Mouse (Mus musculus) WW6 (cell line): ENCODE measurements around the gene Wdr35.
"Not testable (repeated sequence)": the region's sequence is repeated elsewhere in the genome, so short reads cannot be mapped to it uniquely, and the experiment has no call there.

Experiments
- DNase-seq: peaks from one replicate; pipeline ENCODE4 v3.0.0-alpha.2; 2013; ENCODE audit warnings: low read depth, low spot score

Wdr35 gene

DNA sequence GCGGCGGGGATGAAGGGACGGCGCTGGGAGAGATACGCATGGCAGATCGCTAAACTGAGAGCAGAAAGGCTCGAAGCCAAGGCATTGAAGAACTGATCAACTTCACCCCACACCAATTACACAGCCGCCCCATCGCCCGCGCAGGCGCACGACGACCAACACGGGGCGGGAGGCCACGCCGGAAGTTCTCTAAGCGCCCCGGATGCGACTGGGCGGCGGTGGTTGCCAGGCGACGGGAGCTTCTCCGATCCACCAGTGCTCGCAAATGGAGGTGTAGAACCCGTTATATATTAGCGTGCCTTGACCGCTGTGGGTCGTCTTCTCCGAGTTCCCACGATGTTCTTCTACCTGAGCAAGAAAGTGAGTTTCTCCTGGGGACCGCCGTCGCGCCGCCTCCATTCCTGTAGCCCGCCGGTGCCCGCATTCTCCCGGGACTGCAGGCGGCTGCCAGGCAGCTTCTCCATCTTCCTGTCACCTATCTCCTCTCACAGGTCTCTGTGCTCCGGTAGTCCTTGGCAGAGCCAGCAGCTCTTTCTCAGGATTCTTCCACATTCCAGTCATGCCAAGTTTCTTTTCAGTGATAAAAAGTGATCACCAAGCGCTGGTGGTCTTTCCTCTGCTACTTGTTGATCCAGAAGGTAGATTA, at the start of gene Wdr35:
Gene Wdr35 (plus strand): TSS at position 73 of the 646 bp plus-strand sequence.
- DNase-seq, result peak; percentile 67

DNA sequence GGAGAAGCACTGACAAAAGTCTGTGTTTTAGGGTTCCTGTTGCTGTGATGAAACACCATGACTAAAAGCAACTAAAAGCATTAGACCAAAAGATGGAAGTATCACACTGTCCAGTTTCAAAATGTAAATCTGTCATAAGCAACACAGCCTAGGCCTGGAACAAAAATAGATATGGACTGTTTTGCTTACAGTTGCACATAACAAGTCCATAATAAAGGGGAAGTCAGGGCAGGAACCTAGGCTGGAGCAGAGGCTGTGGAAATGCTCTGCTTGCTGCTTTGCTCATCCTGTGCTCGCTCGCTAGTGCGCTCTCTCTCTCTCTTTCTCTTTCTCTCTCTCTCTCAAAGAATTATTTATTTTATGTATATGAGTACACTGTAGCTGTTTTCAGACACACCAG, 46.0 kb upstream of the Wdr35 start:
- DNase-seq, result no peak

DNA sequence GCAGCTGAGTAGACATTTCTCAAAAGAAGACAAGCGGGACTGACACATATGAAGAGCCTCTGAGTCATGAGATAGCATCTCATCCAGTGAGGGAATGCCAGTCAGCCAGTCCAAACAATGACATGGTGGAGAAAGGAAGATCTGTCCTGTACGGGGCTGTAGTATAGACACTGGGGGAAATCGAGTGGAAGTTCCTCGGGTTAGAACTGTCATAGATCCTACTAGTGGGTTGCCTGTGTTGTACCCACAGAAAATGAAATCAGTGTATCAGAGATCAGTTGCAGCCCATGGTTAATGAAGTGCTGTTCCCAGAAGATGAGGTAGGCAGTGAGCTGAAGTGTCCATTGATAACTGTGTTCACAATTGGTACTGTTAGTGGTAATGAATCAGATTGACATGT, 44.9 kb upstream of the Wdr35 start:
- DNase-seq, result no peak

DNA sequence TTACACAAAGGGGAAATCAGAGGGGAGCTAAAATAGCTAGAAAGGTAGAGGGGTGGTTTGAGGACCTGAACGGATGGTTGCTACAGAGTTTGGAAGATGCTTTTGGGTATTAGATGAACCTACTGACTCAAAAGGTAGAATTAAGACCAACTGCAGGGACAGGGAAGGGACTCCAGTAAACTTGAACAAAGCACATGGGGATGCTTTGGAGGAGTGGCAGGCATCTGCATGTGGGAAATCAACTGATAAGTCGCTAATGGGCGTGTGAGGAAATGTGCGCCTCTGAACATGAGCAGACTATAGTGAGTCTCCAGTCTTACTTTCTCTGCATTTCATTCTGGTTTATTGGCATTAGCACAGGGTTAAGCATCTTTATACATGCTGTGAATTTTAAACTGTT, 42.6 kb upstream of the Wdr35 start:
- no peak for DNase-seq

DNA sequence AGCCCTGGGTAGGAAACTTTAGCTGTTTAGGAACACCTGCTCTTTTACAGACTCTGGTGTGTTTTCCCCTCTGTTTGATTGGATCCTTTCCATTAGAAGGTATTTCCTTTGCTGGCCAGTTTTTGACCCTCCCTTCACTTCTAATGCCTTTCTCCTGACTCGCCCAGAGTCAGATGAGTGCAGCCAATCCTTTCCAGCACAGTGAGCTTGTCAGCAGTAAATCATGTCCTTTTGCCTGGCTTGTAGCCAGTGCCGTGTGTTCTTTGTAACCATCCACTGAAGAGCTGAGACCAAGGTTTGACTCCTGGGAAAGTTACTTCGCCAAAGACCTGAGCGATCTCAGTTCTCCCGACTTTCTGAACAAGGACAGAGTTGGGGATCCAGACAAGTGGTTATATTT, 38.3 kb upstream of the Wdr35 start:
- no peak for DNase-seq

DNA sequence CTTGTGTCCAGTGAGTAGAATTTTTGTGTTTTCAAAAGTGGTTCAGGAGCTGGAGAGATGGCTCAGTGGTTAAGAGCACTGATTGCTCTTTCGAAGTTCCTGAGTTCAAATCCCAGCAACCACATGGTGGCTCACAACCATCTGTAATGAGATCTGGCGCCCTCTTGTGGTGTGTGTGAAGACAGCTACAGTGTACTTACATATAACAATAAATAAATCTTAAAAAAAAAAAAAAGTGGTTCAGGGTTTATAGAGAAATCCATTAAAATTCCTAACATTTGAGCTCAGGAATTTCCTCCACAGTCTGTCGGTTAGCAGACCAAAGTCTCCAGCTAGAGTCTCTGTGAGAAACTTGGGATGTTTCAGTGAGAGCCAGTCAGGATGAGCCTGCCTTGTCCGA, 37.5 kb upstream of the Wdr35 start:
- DNase-seq, result not testable (repeated sequence)

DNA sequence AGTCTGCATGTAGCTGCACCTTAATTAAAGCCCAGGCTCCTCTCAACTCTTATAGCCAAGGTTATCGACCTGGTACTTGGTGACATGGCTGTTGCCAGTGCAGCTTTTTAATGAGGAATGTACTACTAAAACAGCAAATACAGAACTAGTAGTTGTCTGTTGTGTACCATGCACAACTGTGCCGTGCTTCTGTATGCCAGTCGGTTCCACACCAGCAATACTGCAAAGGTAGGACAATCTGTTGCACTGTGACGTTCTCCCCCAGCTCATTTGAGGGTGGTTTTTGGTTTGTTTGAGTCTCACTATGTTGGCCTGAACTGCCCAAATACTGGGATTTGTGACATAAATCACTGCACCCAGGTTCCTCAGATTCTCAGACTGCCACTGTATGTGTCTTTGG, 34.2 kb upstream of the Wdr35 start:
- DNase-seq, result no peak

DNA sequence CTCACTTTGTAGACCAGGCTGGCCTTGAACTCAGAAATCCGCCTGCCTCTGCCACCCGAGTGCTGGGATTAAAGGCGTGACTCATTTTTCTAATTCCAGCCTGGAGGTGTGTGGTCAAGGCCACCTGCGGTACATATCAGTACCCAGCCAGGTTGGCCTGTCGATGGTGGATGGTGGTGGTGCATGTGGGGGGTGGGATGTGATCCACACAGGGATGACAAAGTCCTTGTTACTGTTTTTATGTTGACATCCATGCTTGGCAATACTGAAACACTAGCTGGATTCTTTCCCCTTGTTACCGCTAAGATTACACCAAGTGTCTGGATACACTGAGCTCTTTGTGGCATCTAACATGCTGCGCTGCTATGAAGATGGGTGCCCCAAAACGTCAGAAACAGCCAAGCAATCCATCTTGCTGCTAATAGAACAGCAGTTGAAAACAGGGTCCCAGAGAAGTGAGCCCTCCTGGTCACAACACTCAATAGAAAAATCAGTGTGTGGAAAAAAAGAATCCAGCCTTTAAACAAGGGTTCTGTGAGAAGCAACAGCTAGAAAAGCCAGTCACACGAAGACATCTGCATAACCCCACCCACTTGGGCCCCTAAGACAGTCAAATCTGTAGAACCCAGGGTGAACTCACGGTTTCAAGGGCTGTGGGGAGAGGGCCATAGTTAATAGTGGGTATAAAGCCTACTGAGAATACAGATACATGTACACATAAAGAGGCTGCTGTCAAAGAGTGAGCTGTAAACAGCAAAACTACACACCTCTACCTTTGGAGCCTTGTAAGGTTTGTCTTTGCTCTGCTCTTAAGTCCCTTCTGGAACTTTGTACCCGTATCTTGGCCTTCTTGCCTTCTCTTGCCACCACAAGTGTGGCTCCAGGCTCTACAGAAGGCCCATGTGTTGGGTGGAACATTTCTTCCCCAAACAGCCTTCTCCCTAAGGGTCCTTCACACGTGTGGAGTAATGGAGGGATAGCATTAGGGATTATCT, 33.4 kb upstream of the Wdr35 start:
- DNase-seq, result no peak

DNA sequence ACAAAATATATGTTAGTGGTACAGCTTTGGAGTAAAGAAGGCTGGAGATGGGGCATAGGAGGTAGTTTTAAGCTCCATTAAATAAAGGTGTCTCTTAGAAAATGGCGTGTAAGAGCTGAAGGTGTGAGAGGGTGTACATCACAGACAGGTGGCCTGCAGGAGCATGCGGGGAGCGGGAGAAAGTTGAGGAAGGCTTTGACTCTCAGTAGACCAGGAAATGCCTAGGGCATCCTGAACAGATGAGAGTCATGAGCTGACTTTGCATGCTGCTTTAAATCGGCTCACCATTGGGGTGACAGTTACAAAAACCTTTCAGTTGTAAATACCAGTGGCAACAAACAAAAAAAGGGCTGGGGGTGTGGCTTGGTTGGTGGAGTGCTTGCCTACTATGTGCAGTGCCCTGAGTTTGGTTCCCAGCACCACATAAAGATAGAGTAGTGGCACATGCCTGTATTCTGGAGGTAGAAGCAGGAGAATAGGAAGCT, 32.5 kb upstream of the Wdr35 start:
- DNase-seq, result no peak

DNA sequence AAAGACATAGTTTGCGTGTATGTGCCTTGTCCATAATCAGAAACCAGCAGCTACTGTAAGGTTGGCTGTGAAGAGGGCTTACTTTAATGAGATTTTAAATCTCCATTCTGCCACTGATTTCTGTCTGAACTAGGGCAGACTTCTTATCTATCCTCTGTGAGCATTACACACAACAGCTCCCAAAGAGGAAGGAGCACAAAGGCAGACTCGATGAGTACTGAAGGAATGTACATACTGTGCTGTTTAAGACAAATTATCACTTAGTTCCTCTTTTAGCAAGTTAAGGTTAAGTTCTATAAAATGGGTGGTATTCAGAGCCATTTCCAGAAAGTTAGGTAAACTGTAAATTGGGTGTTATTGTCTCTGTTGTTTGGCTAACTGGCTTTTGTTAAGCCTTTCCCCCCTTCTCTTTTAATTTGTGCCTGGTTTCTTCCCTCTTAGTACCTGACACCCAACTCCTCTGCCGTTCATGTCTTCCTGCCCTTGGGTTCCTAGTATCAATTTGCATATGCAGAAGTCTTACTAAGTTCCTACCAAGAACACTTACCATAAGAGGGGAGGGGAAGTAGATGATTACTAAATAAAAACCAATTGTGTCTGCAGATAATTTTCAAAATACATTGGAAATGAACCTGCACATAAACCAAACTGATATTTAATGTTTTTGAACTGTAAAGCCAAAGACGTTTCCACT, 31.8 kb upstream of the Wdr35 start:
- no peak for DNase-seq

DNA sequence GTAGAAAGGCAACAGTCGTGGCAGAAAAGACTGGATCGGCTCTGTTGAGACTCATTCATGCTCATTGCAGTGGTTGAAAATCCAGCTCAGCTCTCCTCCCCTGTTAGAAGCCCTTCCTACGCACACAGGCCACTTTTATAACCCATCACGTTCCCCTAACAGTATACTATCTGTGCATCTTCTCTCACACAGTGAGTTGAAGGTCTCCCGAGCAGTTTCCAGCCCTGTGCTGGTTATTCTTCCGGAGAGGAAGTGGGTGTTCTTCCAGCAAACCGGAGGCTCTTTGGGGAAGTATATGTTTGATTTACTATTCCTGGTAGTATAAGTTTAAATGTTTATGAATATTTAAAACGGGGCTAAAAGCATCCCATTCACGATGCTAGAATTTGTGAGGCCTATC, 26.5 kb upstream of the Wdr35 start:
- DNase-seq, result no peak

DNA sequence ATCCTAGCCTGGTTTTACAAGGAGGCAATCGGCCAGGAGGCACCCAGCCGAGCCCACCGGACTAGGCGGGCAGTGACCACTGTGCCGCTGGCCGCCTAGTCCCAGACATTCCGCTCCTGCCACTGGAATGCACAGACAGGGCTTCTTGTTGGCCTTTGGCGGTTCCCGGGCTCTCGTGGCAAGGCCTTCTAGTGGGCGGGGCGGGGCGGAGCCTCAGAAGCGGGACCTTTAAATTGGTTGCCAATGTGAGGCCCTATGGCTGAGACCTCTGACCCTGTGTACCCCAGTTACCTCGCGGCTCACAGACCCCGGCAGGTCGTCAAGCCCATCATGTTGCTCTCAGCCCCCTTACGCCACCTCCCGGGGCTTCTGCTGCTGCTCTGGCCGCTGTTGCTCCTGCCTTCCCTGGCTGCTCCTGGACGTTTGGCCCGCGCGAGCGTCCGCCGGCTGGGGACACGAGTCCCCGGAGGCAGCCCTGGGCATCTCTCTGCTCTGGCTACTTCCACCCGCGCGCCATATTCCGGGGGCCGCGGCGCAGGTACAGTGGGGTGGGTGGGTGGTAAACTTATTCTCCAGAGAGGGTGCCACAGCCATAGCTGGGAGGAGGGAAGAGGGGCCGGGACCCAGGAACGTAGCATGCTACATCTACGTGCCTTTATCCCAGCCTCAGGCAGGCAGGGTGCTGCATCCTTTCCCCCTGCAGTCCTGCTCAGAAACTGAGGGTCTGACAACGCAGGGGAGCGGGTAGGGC, 25.8 kb upstream of the Wdr35 start, which contains the start of gene Matn3:
Gene Matn3 (plus strand): TSS at position 216 of the 751 bp plus-strand sequence.
- no peak for DNase-seq

DNA sequence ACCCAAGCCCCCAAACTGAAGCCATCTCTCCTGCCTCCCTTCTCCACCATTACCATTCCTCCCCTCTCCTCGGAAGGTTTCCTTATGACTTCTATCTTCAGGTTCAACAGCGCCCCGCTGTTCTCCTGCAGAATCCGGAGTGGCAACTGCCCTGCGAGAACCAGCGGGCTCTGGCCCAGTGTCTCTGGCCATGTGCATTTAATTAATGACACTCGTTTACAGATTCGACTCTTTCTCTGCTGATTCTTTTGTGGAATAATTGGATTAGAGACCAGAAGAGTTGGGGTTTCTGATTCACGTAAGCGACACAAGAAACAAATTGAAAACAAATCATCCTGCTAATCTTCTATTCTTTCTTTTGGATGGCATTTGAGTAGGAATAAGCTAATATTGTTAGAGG, 20.6 kb upstream of the Wdr35 start:
- DNase-seq, result no peak

DNA sequence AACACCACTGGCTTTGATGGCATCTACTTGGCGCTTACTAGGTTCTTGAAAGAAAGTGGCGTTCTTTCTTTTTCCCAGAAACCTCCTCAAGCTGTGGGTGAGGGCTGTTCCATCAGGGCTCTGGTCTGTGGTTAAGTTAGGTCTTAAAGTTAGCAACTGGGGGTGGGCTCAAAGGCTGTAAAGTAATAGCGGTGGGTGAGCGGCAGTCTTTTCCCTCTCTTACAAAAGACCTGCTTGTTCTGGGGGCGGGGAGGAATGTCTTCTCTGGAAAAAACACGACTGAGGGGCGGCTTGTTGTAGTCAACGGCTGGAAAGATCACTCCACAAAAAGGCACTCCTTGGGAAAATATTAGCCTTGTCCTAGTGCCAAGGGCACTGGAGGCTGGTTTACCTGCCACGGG, 19.5 kb upstream of the Wdr35 start:
- no peak for DNase-seq

DNA sequence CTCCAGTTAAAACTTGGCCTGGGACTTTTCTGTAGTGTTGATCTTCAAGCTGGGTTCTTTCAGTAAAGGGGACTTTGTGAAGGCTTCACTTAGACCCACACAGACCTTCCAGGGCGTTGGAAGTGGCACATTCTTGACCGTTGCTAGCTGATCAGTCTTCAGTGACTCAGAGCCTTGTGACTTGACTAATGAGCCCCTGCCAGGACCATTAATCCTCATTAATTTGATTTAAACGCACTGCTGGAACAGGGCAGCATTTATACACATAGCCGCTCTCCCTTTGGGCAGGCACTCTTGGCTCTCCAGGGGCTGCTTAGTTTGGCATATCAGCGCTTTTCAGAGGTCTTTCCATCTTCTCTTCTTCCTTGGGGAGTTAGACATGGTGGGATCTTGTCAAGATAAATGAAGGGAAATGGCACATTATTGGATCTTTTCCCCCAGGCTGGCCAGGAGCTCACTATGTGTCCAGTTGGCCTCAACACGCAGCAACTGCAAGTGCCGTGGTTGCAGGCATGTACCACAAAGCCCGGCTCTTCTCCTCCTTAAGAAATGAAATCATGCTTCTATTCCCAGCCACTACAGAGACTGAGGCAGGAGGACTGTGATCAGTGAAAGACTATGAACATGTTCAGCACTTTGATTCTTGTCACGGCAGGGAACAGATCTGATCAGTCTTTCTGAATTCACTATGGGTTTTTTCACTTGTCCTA, 11.9 kb upstream of the Wdr35 start:
- DNase-seq, result no peak

DNA sequence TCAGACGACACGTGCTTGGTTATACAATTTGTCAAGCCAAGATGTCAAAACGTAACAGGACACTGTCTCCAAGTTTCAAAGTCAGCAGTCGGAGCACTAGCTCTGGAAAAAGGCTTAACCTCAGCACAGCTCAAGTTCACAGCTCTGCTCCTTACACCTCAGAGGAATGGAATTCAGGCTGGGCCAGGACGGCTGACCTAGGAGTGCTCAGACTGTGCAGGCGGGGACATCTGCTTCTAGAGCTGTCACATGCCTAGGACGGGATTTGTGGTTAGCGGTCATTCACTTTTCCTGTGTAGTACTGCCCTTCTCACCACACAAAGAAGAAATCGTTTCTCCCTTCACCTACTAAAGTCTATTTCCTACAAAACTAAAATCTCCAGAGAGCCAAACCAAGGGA, 3.9 kb upstream of the Wdr35 start:
- DNase-seq, result no peak

DNA sequence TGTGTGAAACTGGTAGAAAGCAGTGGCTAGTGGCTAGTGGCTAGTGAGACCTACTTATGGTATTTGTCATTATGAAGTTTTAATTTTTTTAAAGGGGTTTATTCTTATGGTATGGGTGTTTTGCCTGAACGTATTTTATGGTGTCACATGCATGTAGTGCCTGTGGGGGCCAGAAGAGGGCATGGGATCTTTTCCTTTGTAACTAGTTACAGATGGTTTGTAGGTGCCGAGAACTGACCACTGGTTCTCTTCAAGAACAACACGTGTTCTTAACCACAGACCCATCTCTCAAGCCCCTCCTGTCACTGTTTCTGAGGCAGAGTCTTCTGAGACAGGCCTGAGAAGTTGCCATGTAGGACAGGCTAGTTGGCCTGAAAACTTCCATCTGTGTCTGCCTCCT, 1.4 kb downstream of the Wdr35 start:
- no peak for DNase-seq

DNA sequence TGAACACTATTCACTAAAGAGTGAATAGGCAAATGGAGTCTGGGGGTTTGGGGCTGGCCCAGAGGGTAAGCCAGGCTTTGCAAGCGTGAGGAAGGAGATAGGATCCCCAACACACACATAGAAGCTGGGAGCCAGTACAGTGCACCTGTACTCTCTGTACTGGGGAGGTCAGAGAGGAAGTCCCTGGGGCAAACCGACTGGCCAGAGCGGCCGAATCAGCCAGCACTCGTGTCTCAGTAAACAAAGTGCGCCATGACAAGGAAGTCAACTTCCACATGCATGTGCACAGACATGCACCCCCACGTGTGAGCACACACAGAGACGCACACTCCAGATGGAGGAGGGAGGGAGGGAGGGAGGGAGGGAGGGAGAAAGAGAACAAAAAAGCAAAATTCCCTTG, 19.5 kb downstream of the Wdr35 start:
- no peak for DNase-seq

DNA sequence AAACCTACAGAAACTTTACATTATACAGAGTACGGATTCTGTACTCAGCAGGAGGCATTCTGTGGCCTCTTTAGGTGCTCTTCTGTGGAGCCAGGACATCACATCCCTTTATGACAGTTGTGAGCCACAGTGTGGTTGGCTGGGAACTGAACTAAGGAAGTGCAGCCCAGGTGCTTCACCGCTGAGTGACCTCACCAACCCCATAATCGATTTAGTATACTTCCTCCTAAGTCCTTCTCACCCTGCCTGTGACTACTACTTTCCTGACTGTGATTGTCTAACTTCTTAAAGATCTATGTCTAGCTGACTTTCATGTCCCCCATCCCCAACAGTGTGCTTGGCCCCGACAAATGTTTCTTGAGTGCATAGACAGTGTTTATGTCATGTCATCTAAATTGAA, 24.6 kb downstream of the Wdr35 start:
- DNase-seq, result no peak

DNA sequence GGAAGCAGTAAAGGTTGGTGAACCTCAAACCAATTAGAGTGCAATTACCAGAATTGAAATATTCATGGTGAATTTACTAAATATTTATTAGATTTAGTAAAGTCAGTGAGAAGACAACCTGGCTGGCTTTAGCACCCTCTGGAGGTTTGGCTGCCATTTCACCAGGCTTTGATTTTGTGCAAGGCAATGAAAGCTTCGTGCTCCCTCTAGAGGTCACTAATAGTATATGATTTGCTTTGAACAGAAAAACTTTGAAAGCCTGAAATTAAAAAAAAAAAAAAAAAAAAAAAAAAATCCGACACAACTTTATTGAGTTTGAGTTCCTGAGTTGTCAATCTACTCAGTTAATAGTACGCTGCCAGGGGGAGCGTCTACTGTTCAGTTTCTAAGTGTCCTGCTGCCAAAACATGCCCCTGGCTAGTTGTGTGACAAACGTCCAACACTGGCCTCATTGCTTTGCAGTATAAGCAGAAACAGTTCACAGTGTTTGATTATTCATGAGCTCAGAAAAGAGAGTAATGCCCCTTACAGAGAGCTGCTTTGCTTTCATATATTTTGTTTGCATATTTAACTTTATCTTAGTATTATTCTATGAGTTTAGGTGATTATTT, 28.5 kb downstream of the Wdr35 start:
- DNase-seq, result peak; percentile 5
